Mouse (Mus musculus) liver, embryonic 14.5 days (tissue): ENCODE measurements around the gene Coasy. TPM values are rescaled to one million over a fixed set of nuclear protein-coding genes. Genes with fewer than 3 reads are reported as not detected.

Experiments used
- ATAC-seq: fragments of 200-750 bp; cut with Nextera tagmentation; 2 replicates; pipeline ENCODE4 v1.8.0; 2017; ENCODE audit warnings: moderate number of reproducible peaks, mild to moderate bottlenecking, moderate library complexity; ENCODE audit not compliant: insufficient read depth
- DNase-seq, 3 experiments: peaks; one replicate each; pipeline ENCODE4 v3.0.0-alpha.2; 2012 to 2013; ENCODE audit warnings: low read depth in 3 of 3, low spot score in 3 of 3
- H3K27ac ChIP-seq: fragments of 300-500 bp; sonication (generic); 2 replicates; pipeline ENCODE4 v1.5.1; 2014; ENCODE audit warnings: moderate library complexity, mild to moderate bottlenecking, control low read depth, inconsistent platforms
- H3K27me3 ChIP-seq: fragments of 300-500 bp; sonication (generic); 2 replicates; pipeline ENCODE4 v1.6.1; 2014; ENCODE audit warnings: mild to moderate bottlenecking, low read length, moderate library complexity; ENCODE audit not compliant: control insufficient read depth, insufficient read depth
- H3K36me3 ChIP-seq: fragments of 300-500 bp; sonication (generic); replicated peaks from 2 replicates; pipeline ENCODE4 v1.6.1; 2014; ENCODE audit warnings: low read depth; ENCODE audit not compliant: control insufficient read depth, insufficient read depth
- H3K4me1 ChIP-seq, 2 experiments: fragments of 200-500 bp in 1 of 2; fragments of 300-500 bp in 1 of 2; sonication (generic) in 1 of 2; replicated peaks; 2 replicates each; pipeline ENCODE4 v1.6.1; 2012 to 2014; ENCODE audit warnings: antibody characterized with exemption in 1 of 2, inconsistent platforms in 1 of 2, low read length in 1 of 2; ENCODE audit not compliant: control insufficient read depth in 2 of 2, insufficient read depth in 2 of 2
- H3K4me2 ChIP-seq: fragments of 300-500 bp; sonication (generic); 2 replicates; pipeline ENCODE4 v1.6.1; 2014; ENCODE audit warnings: low read depth, mild to moderate bottlenecking, control low read depth, moderate library complexity
- H3K4me3 ChIP-seq, 2 experiments: fragments of 200-500 bp in 1 of 2; fragments of 300-500 bp in 1 of 2; sonication (generic) in 1 of 2; 2 replicates each; pipeline ENCODE4 v1.5.1; 2012 to 2014; ENCODE audit warnings: low read depth in 2 of 2, low read length in 2 of 2, mild to moderate bottlenecking in 2 of 2, control low read depth in 1 of 2, inconsistent platforms in 1 of 2, moderate library complexity in 1 of 2; ENCODE audit not compliant: insufficient read depth in 1 of 2
- H3K9ac ChIP-seq: fragments of 300-500 bp; sonication (generic); replicated peaks from 2 replicates; pipeline ENCODE4 v1.6.1; 2014; ENCODE audit warnings: mild to moderate bottlenecking, control low read depth, moderate library complexity
- H3K9me3 ChIP-seq: fragments of 300-500 bp; sonication (generic); 2 replicates; pipeline ENCODE4 v1.6.1; 2016; ENCODE audit warnings: low read length, mixed read lengths; ENCODE audit not compliant: control insufficient read depth
- CTCF ChIP-seq: IDR thresholded peaks from 2 replicates; pipeline ENCODE4 v1.5.1; 2016; ENCODE audit warnings: antibody characterized with exemption, low read depth, control low read depth
- EP300 ChIP-seq: IDR thresholded peaks from 2 replicates; pipeline ENCODE4 v1.6.1; 2016; ENCODE audit warnings: antibody characterized with exemption, low read depth
- WGBS: fragments of 180-500 bp; shearing (Covaris S2); extraction: QIAGEN DNeasy Blood & Tissue Kit; methylation state at CpG from one replicate; pipeline ENCODE4 v1.1.7; 2014; ENCODE audit not compliant: insufficient replicate concordance; 5-methylcytosine and 5-hydroxymethylcytosine counted together
- polyA plus RNA-seq, 2 experiments: library from polyadenylated mRNA; depleted of rRNA in 1 of 2; stranded (reverse) in 1 of 2; unstranded in 1 of 2; fragments of >200 nt; fragmentation: Nextera tagmentation in 1 of 2; extraction: Ambion mirVana in 1 of 2; gene quantifications; 2 replicates each; pipeline versions ENCODE4 v1.2.1 to v1.2.3; 2012 to 2014

Gene Coasy
- polyA plus RNA-seq, 2 experiments = 16.2 to 17.7 TPM

- Histone ChIP-seq H3K4me1 (no peaks in the 10 kb centered on the region), H3K27me3 (no peaks in the 10 kb centered on the region), H3K4me2 (no peak overlapping the region), H3K4me3 (no peak overlapping the region), H3K36me3 (peaks cover 92% of the 10 kb centered on the region), H3K27ac (no peak overlapping the region), H3K9me3 (no peaks in the 10 kb centered on the region), H3K9ac (no peak overlapping the region)
- ATAC-seq = no peak
- no peak for DNase-seq
- no peak for TF ChIP-seq EP300
- no peak for TF ChIP-seq CTCF
- WGBS = 89% methylated on average over 10 of the region's 10 CpGs
Observed at GRCm38 (mm10) chr11:101037795-101038194, 44.6 kb upstream of the Coasy start.

- no peak overlapping the region for H3K9ac ChIP-seq
- H3K36me3 ChIP-seq = peaks cover 97% of the 10 kb centered on the region
- H3K4me3 ChIP-seq = no peak overlapping the region
- no peaks in the 10 kb centered on the region for H3K27me3 ChIP-seq
- ATAC-seq (no peak), DNase-seq (no peak)
- H3K9me3 ChIP-seq = no peaks in the 10 kb centered on the region
- WGBS = 85% methylated on average over 4 of the region's 4 CpGs
- no peak overlapping the region for H3K27ac ChIP-seq
- H3K4me1 ChIP-seq = peaks cover 0 to 6% of the 10 kb centered on the region in 2 experiments; a peak in 2 of 4 replicates
- TF ChIP-seq EP300 (no peak), CTCF (no peak)
- no peak overlapping the region for H3K4me2 ChIP-seq
Observed at GRCm38 (mm10) chr11:101045826-101046225, 36.5 kb upstream of the Coasy start.

- Histone ChIP-seq H3K9ac (no peak overlapping the region), H3K4me3 (no peak overlapping the region), H3K4me1 (peaks cover 0 to 6% of the 10 kb centered on the region in 2 experiments; a peak in 2 of 4 replicates), H3K4me2 (no peak overlapping the region), H3K9me3 (no peaks in the 10 kb centered on the region), H3K36me3 (peaks cover 94% of the 10 kb centered on the region), H3K27me3 (no peaks in the 10 kb centered on the region), H3K27ac (no peak overlapping the region)
- WGBS = 37% methylated on average over 9 of the region's 9 CpGs
- DNase-seq = no peak
- no peak for TF ChIP-seq CTCF
- TF ChIP-seq EP300 = no peak
- ATAC-seq = no peak
Observed at GRCm38 (mm10) chr11:101046440-101046839, 35.9 kb upstream of the Coasy start.

DNA sequence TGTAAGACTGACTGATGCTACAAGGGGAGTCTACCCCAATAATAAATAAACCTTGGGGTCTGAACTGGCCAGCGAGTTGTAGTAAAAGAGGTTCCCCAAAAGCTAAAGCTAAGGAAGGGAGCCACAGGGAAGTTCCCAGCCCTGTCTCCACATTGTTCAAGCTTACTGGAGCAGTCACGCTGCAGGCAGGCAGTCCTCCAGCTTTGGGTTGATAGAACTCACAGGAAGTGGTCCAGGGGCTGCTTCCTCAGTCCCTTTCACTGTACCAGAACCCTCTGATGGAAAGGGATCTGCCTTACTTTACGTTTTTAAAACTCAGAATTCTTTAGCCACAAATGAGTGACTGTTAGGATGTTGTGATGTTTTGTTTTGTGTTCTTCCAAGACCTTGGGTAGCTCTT, 34.9 kb upstream of the Coasy start:
- no peak for DNase-seq
- Histone ChIP-seq H3K4me3 (no peak overlapping the region), H3K27me3 (no peaks in the 10 kb centered on the region), H3K9me3 (no peaks in the 10 kb centered on the region), H3K9ac (no peak overlapping the region), H3K36me3 (peaks cover 93% of the 10 kb centered on the region), H3K4me2 (no peak overlapping the region), H3K4me1 (peaks cover 0 to 6% of the 10 kb centered on the region in 2 experiments; a peak in 2 of 4 replicates), H3K27ac (no peak overlapping the region)
- TF ChIP-seq EP300 = no peak
- TF ChIP-seq CTCF = no peak
- ATAC-seq = no peak
- 61% methylated on average over 3 of the region's 3 CpGs for WGBS

DNA sequence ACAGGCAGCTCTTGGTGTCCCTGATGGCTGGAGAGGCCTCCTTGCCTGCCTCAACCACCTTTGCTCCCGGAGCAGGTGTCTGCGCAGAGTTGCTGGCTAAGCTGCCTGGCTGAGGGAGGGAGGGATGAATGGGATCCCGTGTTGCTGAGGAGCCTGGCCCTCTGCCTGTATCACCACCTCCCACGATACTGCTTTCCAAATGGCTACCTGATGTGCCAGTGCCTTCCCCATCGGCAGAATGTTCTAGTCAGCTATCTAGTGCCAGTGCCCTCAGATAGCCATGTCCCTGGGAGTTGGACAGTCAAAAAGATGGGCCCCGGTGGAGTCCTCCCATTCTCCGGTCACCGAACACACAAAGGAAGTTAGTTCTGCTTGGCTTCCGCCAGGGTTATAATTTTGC, 32.0 kb upstream of the Coasy start:
- 91% methylated on average over 9 of the region's 9 CpGs for WGBS
- Histone ChIP-seq H3K9me3 (no peaks in the 10 kb centered on the region), H3K27me3 (no peaks in the 10 kb centered on the region), H3K36me3 (peaks cover 83% of the 10 kb centered on the region), H3K9ac (no peak overlapping the region), H3K4me2 (no peak overlapping the region), H3K4me3 (no peak overlapping the region), H3K4me1 (peaks cover 0 to 6% of the 10 kb centered on the region in 2 experiments; a peak in 2 of 4 replicates), H3K27ac (no peak overlapping the region)
- TF ChIP-seq CTCF (no peak), EP300 (no peak)
- DNase-seq (no peak), ATAC-seq (no peak)
